Mouse (Mus musculus) MEL (cell line): ENCODE measurements around the gene Pnpla5. TPM values are rescaled to one million over a fixed set of nuclear protein-coding genes. Genes with fewer than 3 reads are reported as not detected.

ENCODE experiments used
- DNase-seq: peaks from one replicate; pipeline ENCODE4 v3.0.0; 2011; ENCODE audit warnings: low read depth, low spot score
- H3K27ac ChIP-seq: 2 replicates; pipeline ENCODE4 v1.5.1; 2012; ENCODE audit warnings: low read depth, mild to moderate bottlenecking, control low read depth, low read length, moderate library complexity; ENCODE audit not compliant: control insufficient read depth
- H3K27me3 ChIP-seq, 2 experiments: fragments of 150-350 bp in 1 of 2; sonication (generic) in 1 of 2; 2 replicates each; pipeline ENCODE4 v1.6.1; 2012; ENCODE audit warnings: low read length in 2 of 2, mild to moderate bottlenecking in 2 of 2, improper control_type of control experiment in 1 of 2, moderate library complexity in 1 of 2; ENCODE audit not compliant: insufficient read depth in 2 of 2, control insufficient read depth in 1 of 2
- H3K36me3 ChIP-seq, 2 experiments: 2 replicates each; pipeline ENCODE4 v1.6.1; 2012 to 2014; ENCODE audit warnings: low read length in 2 of 2, improper control_type of control experiment in 1 of 2, inconsistent platforms in 1 of 2, mild to moderate bottlenecking in 1 of 2; ENCODE audit not compliant: insufficient read depth in 2 of 2, control insufficient read depth in 1 of 2
- H3K4me1 ChIP-seq, 2 experiments: fragments of 150-350 bp in 1 of 2; sonication (generic) in 1 of 2; 2 replicates each; pipeline ENCODE4 v1.6.1; 2012; ENCODE audit warnings: low read length in 2 of 2, improper control_type of control experiment in 1 of 2, mild to moderate bottlenecking in 1 of 2; ENCODE audit not compliant: insufficient read depth in 2 of 2, control insufficient read depth in 1 of 2
- H3K4me3 ChIP-seq, 2 experiments: fragments of 150-350 bp in 1 of 2; sonication (generic) in 1 of 2; 2 replicates each; pipeline ENCODE4 v1.5.1; 2012; ENCODE audit warnings: low read depth in 2 of 2, low read length in 2 of 2, mild to moderate bottlenecking in 2 of 2, moderate library complexity in 2 of 2, control low read depth in 1 of 2, improper control_type of control experiment in 1 of 2; ENCODE audit not compliant: control insufficient read depth in 1 of 2, insufficient read depth in 1 of 2
- H3K79me2 ChIP-seq: 2 replicates; pipeline ENCODE4 v1.6.1; 2012; ENCODE audit warnings: mild to moderate bottlenecking, low read length, moderate library complexity; ENCODE audit not compliant: control insufficient read depth, poor library complexity, insufficient read depth
- H3K9ac ChIP-seq: 2 replicates; pipeline ENCODE4 v1.6.1; 2012; ENCODE audit warnings: low read depth, mild to moderate bottlenecking, control low read depth, low read length, moderate library complexity; ENCODE audit not compliant: control insufficient read depth, poor library complexity, severe bottlenecking
- H3K9me3 ChIP-seq: fragments of 150-350 bp; sonication (generic); replicated peaks from 2 replicates; pipeline ENCODE4 v1.6.1; 2012; ENCODE audit warnings: mild to moderate bottlenecking, low read length, improper control_type of control experiment, moderate library complexity; ENCODE audit not compliant: insufficient read depth
- CHD1 ChIP-seq: IDR thresholded peaks from 2 replicates; pipeline ENCODE4 v1.6.1; 2012; ENCODE audit warnings: low read depth, mild to moderate bottlenecking, inconsistent platforms, low read length, improper control_type of control experiment
- ELF1 ChIP-seq: IDR thresholded peaks from 2 replicates; pipeline ENCODE4 v1.6.1; 2014; ENCODE audit warnings: low read depth, mild to moderate bottlenecking, inconsistent platforms, low read length, improper control_type of control experiment, moderate library complexity
- GATA1 ChIP-seq: IDR thresholded peaks from 2 replicates; pipeline ENCODE4 v1.6.1; 2011; ENCODE audit warnings: low read depth, low read length, improper control_type of control experiment
- JUND ChIP-seq: IDR thresholded peaks from 2 replicates; pipeline ENCODE4 v1.6.1; 2011; ENCODE audit warnings: low read depth, mild to moderate bottlenecking, improper control_type of control experiment, low read length
- MAFK ChIP-seq: IDR thresholded peaks from 2 replicates; pipeline ENCODE4 v1.6.1; 2011; ENCODE audit warnings: low read depth, mild to moderate bottlenecking, low read length, improper control_type of control experiment, borderline replicate concordance
- MAX ChIP-seq: IDR thresholded peaks from 2 replicates; pipeline ENCODE4 v1.6.1; 2011; ENCODE audit warnings: low read length, improper control_type of control experiment
- MEF2A ChIP-seq: IDR thresholded peaks from 2 replicates; pipeline ENCODE4 v1.6.1; 2014; ENCODE audit warnings: low read depth, mild to moderate bottlenecking, inconsistent platforms, low read length, improper control_type of control experiment; ENCODE audit not compliant: poor library complexity, insufficient replicate concordance, severe bottlenecking; ENCODE audit errors: extremely low read depth
- MXI1 ChIP-seq: IDR thresholded peaks from 2 replicates; pipeline ENCODE4 v1.6.1; 2011; ENCODE audit warnings: mild to moderate bottlenecking, low read depth, low read length, improper control_type of control experiment
- MYC ChIP-seq: IDR thresholded peaks from 2 replicates; pipeline ENCODE4 v1.6.1; 2011; ENCODE audit warnings: low read depth, mild to moderate bottlenecking, low read length, improper control_type of control experiment, moderate library complexity
- NELFE ChIP-seq: IDR thresholded peaks from 2 replicates; pipeline ENCODE4 v1.6.1; 2011; ENCODE audit warnings: low read depth, low read length, improper control_type of control experiment
- NRF1 ChIP-seq: IDR thresholded peaks from 2 replicates; pipeline ENCODE4 v1.6.1; 2014; ENCODE audit warnings: low read depth, mild to moderate bottlenecking, inconsistent platforms, low read length, improper control_type of control experiment, moderate library complexity; ENCODE audit not compliant: poor library complexity, insufficient read depth, severe bottlenecking
- POLR2AphosphoS2 ChIP-seq: IDR thresholded peaks from 2 replicates; pipeline ENCODE4 v1.6.1; 2011; ENCODE audit warnings: low read length, improper control_type of control experiment
- POLR2AphosphoS5 ChIP-seq: IDR thresholded peaks from 2 replicates; pipeline ENCODE4 v1.6.1; 2012; ENCODE audit warnings: low read depth, borderline replicate concordance, mild to moderate bottlenecking, inconsistent platforms, low read length, moderate library complexity, mixed read lengths
- RAD21 ChIP-seq: IDR thresholded peaks from 2 replicates; pipeline ENCODE4 v1.6.1; 2011; ENCODE audit warnings: mild to moderate bottlenecking, low read depth, low read length, improper control_type of control experiment
- SIN3A ChIP-seq: IDR thresholded peaks from 2 replicates; pipeline ENCODE4 v1.6.1; 2012; ENCODE audit warnings: low read length, improper control_type of control experiment, inconsistent platforms
- USF1 ChIP-seq: IDR thresholded peaks from 2 replicates; pipeline ENCODE4 v1.6.1; 2014; ENCODE audit warnings: low read depth, mild to moderate bottlenecking, inconsistent platforms, low read length, improper control_type of control experiment, moderate library complexity
- ZNF384 ChIP-seq: IDR thresholded peaks from 2 replicates; pipeline ENCODE4 v1.6.1; 2012; ENCODE audit warnings: low read depth, mild to moderate bottlenecking, inconsistent platforms, low read length, improper control_type of control experiment
- polyA plus RNA-seq, 2 experiments: library from polyadenylated mRNA; stranded (reverse) in 1 of 2; unstranded in 1 of 2; fragments of >175 nt in 1 of 2; fragments of >200 nt in 1 of 2; gene quantifications; 2 replicates each; pipeline versions ENCODE4 v1.2.1 to v1.2.4; 2012; ENCODE audit warnings: low replicate concordance in 2 of 2, low read depth in 1 of 2; ENCODE audit not compliant: insufficient read length in 2 of 2, insufficient read depth in 1 of 2, missing spikeins in 1 of 2
- total RNA-seq: library from RNA; depleted of rRNA; stranded (reverse); fragments of 300-350 nt; gene quantifications from 2 replicates; pipeline ENCODE4 v1.2.3, GENCODE M21; 2012

Pnpla5 gene
- total and polyA plus RNA-seq, 3 experiments = not detected

- Histone ChIP-seq H3K27me3 (no peaks in the 10 kb centered on the region), H3K9ac (no peak overlapping the region), H3K79me2 (no peaks in the 10 kb centered on the region), H3K4me3 (no peak overlapping the region), H3K36me3 (no peaks in the 10 kb centered on the region), H3K27ac (no peak overlapping the region), H3K9me3 (no peaks in the 10 kb centered on the region), H3K4me1 (no peaks in the 10 kb centered on the region)
- TF ChIP-seq NRF1 (no peak), SIN3A (no peak), CHD1 (no peak)
- no peak for DNase-seq
Measured at GRCm38 (mm10) chr15:84078667-84079066, 44.3 kb downstream of the Pnpla5 start.

GRCm38 (mm10) chr15:84077151-84077550 lies 45.8 kb downstream of the Pnpla5 start:
- Histone ChIP-seq H3K9ac (no peak overlapping the region), H3K79me2 (no peaks in the 10 kb centered on the region)
- TF ChIP-seq ZNF384 = no peak
- TF ChIP-seq NELFE = no peak
- no peak for TF ChIP-seq MYC
- no peak for TF ChIP-seq RAD21
- no peak for TF ChIP-seq MAFK
- no peak for TF ChIP-seq MAX
- no peak for TF ChIP-seq USF1
- TF ChIP-seq ELF1 = no peak
- TF ChIP-seq, all 39 proteins: peak for 0
- Histone ChIP-seq H3K27ac (no peak overlapping the region), H3K9me3 (no peaks in the 10 kb centered on the region), H3K4me1 (no peaks in the 10 kb centered on the region), H3K27me3 (no peaks in the 10 kb centered on the region), H3K4me3 (no peak overlapping the region), H3K36me3 (no peaks in the 10 kb centered on the region)
- no peak for DNase-seq

GRCm38 (mm10) chr15:84074705-84075185 lies 48.2 kb downstream of the Pnpla5 start:
- TF ChIP-seq MXI1 (no peak), ELF1 (no peak), CHD1 (no peak), POLR2AphosphoS2 (no peak), GATA1 (no peak), MAX (no peak), SIN3A (no peak), MEF2A (no peak), POLR2AphosphoS5 (no peak), MAFK (no peak), JUND (no peak)
- Histone ChIP-seq H3K9me3 (no peaks in the 10 kb centered on the region), H3K9ac (no peak overlapping the region), H3K4me1 (no peaks in the 10 kb centered on the region), H3K27me3 (no peaks in the 10 kb centered on the region), H3K4me3 (no peak overlapping the region), H3K79me2 (no peaks in the 10 kb centered on the region), H3K36me3 (no peaks in the 10 kb centered on the region), H3K27ac (no peak overlapping the region)
- DNase-seq = no peak
